Mouse (Mus musculus) erythroblast, embryonic 14.5 days (primary cell): ENCODE data around the gene Aarsd1. TPM values are rescaled to one million over a fixed set of nuclear protein-coding genes. Genes with fewer than 3 reads are reported as not detected.
"Not testable (repeated sequence)": the region's sequence is repeated elsewhere in the genome, so short reads cannot be mapped to it uniquely, and the experiment has no call there.

Source experiments
- H3K27me3 ChIP-seq: 2 replicates; pipeline ENCODE4 v1.6.1; 2012; ENCODE audit warnings: inconsistent platforms; ENCODE audit not compliant: control insufficient read depth
- H3K36me3 ChIP-seq: 2 replicates; pipeline ENCODE4 v1.6.1; 2012; ENCODE audit warnings: mild to moderate bottlenecking, inconsistent platforms; ENCODE audit not compliant: control insufficient read depth
- H3K4me1 ChIP-seq: 2 replicates; pipeline ENCODE4 v1.6.1; 2012; ENCODE audit warnings: inconsistent platforms; ENCODE audit not compliant: control insufficient read depth
- H3K4me3 ChIP-seq: replicated peaks from 2 replicates; pipeline ENCODE3; 2012; ENCODE audit warnings: moderate library complexity, mild to moderate bottlenecking, inconsistent platforms
- H3K9me3 ChIP-seq: 2 replicates; pipeline ENCODE4 v1.6.1; 2012; ENCODE audit warnings: low read length, inconsistent platforms, mixed read lengths; ENCODE audit not compliant: control insufficient read depth
- GATA1 ChIP-seq: IDR thresholded peaks from 2 replicates; pipeline ENCODE4 v1.6.1; 2012; ENCODE audit warnings: low read length, inconsistent platforms, mixed read lengths
- TAL1 ChIP-seq: IDR thresholded peaks from 3 replicates; pipeline ENCODE4 v1.6.1; 2012; ENCODE audit warnings: low read length, inconsistent platforms, mixed read lengths
- polyA plus RNA-seq: library from polyadenylated mRNA; stranded (reverse); fragments of >175 nt; gene quantifications from 2 replicates; pipeline ENCODE4 v1.2.3, GENCODE M21; 2012

The Aarsd1 gene
- polyA plus RNA-seq, result 2.9 and 3.7 TPM in 2 replicates

- Histone ChIP-seq H3K4me1 (peaks cover 30% of the 10 kb centered on the region), H3K9me3 (no peaks in the 10 kb centered on the region), H3K4me3 (peak within 1 kb of the TSS; percentile 74), H3K27me3 (no peaks in the 10 kb centered on the region), H3K36me3 (peaks cover 26% of the 10 kb centered on the region)
- TF ChIP-seq GATA1 (no peak), TAL1 (no peak)
Observed at GRCm38 (mm10) chr11:101417101-101417855, at the start of gene Aarsd1. Gene Aarsd1 (minus strand): TSS chr11:101417615.

DNA sequence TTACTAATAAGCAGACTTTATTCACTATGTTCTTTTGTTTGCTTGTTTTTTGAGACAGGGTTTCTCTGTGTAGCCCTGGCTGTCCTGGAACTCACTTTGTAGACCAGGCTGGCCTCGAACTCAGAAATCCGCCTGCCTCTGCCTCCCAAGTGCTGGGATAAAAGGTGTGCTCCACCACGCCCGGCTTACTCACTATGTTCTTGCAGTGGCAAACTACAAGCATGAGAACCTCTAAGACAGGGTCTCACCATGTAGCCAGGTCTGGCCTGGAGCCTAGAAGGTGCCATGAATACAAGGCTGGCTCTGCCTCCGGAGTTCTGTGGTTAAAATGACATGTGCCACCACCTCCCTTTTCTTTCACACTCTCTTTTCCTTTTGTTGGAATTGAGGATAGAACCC lies 49.1 kb upstream of the Aarsd1 start:
- not testable (repeated sequence) for H3K9me3 ChIP-seq, H3K36me3 ChIP-seq
- Histone ChIP-seq H3K27me3 (peaks cover 90% of the 10 kb centered on the region), H3K4me1 (peaks cover 62% of the 10 kb centered on the region), H3K4me3 (peak overlapping the region; percentile 69)

DNA sequence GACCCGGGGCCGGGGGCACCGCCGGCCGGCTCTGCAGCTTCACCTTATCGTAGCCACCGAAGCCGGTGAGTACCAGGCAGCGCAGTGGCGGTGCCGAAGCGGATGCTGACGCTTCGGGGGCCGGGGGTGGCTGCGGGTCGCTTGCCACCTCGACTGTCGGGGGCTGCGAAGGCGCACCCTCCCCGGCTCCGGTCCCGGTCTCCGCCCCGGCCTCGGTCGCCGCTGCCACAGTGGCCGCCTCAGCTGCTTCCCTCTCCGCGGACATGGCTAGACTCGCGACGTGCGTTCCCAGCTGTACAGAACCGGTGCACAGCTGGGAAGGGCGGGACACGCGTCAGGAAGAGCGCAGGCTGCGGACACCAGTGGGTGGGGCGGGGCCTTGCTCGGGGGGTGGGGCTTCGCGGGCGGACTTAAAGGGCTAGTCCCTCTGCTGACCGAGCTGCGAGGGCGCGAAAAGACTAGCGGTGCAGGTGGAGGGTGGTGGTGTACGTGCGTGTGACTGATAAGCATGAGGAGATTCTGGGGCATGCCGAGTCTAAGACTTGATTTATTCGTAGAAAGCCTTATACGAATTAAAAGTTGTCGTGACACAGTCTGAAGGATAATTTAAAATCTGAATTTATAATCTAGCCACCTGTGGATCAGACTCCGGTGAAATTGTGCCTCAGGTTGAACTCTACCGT lies 48.6 kb upstream of the Aarsd1 start, which contains the start of gene Vat1:
TSS of gene Vat1 (minus strand) at position 362 of the 683 bp plus-strand sequence.
- peaks cover 62% of the 10 kb centered on the region for H3K4me1 ChIP-seq
- no peak for TF ChIP-seq GATA1
- TF ChIP-seq TAL1, result no peak
- H3K27me3 ChIP-seq, result peaks cover 85% of the 10 kb centered on the region
- H3K9me3 ChIP-seq, result no peaks in the 10 kb centered on the region
- peak within 1 kb of the TSS; percentile 69 for H3K4me3 ChIP-seq
- H3K36me3 ChIP-seq, result peaks cover 4% of the 10 kb centered on the region; the same call in 1 of the 2 replicates

GRCm38 (mm10) chr11:101465101-101465868 lies 47.9 kb upstream of the Aarsd1 start:
- no peak for TF ChIP-seq GATA1
- Histone ChIP-seq H3K4me1 (peaks cover 62% of the 10 kb centered on the region), H3K9me3 (no peaks in the 10 kb centered on the region), H3K4me3 (peak overlapping the region; percentile 69), H3K27me3 (peaks cover 78% of the 10 kb centered on the region), H3K36me3 (peaks cover 8% of the 10 kb centered on the region)

GRCm38 (mm10) chr11:101464211-101465100 lies 47.0 kb upstream of the Aarsd1 start, which contains the start of gene Rnd2:
Gene Rnd2 (plus strand): TSS chr11:101464999.
- Histone ChIP-seq H3K4me3 (peak within 1 kb of the TSS; percentile 69), H3K9me3 (no peaks in the 10 kb centered on the region), H3K36me3 (peaks cover 15% of the 10 kb centered on the region), H3K27me3 (peaks cover 70% of the 10 kb centered on the region), H3K4me1 (peaks cover 64% of the 10 kb centered on the region)
- no peak for TF ChIP-seq TAL1
- TF ChIP-seq GATA1, result no peak

DNA sequence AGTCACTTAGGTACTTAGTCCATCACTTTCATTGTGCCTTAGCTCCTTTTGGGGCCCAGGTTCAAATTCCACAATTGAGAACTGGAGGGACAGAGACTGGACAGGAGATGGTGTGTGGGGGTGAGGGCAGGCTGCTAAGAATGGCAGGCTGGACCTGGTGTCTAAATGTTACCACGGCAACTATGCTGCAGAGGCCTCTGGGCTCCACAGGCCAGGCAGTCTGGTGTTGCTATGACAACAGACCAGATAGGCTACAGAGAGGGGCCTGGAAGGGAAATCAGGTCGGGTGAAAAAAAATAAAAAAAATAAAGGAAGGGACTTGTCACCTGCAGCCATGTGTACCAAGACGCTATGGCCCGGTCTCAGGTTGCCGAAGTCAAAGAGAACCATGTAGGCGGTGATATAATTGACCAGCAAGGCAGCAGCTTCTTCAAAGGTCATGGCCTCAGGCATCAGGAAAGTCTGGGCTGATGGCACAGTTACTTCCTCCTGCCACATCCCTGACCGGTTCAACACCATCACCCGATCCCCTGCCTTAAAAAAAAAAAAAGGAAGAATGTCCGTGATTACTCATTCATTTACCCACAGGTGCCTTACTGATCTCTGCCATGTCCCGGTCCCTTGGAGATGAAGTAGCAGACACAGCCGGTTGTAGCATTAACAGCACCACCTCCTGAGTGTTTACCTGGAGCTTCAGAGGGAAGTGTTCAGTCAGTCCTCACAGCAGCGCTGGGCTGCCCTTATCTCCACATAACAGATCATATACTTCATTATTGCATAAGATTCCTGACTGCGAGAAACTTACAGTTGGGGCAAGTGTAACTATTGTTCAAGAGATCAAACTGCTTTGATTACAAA lies 45.4 kb upstream of the Aarsd1 start:
- Histone ChIP-seq H3K4me1 (peaks cover 52% of the 10 kb centered on the region), H3K27me3 (peaks cover 53% of the 10 kb centered on the region), H3K4me3 (no peak overlapping the region), H3K36me3 (peaks cover 31% of the 10 kb centered on the region), H3K9me3 (no peaks in the 10 kb centered on the region)
- TF ChIP-seq GATA1, result no peak
- TF ChIP-seq TAL1, result no peak

DNA sequence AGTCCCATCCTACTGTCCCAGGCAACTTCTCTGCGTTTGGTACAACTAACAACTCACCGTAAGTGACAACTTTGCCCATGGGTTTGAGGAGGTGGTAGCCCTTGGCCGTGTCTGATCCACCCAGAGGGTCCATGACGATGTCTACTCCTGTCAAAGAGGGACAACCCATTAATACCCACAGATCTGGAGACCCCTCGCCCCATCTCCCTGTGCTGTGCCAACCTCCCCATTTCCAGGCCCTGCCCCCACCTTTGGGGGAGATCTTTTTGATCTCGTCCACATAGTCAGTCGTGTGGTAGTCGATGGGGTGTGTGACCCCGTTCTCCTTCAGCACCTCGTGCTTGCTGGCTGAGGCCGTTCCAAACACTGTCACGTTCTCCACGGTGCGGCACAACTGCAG lies 44.7 kb upstream of the Aarsd1 start:
- Histone ChIP-seq H3K27me3 (peaks cover 47% of the 10 kb centered on the region), H3K4me1 (peaks cover 45% of the 10 kb centered on the region), H3K36me3 (peaks cover 37% of the 10 kb centered on the region), H3K9me3 (no peaks in the 10 kb centered on the region), H3K4me3 (no peak overlapping the region)
- TF ChIP-seq TAL1 (no peak), GATA1 (no peak)

GRCm38 (mm10) chr11:101460321-101460720 lies 42.9 kb upstream of the Aarsd1 start:
- H3K4me3 ChIP-seq, result no peak overlapping the region
- H3K36me3 ChIP-seq, result peaks cover 46% of the 10 kb centered on the region
- H3K9me3 ChIP-seq, result no peaks in the 10 kb centered on the region
- peaks cover 28% of the 10 kb centered on the region for H3K27me3 ChIP-seq
- H3K4me1 ChIP-seq, result peaks cover 30% of the 10 kb centered on the region
- no peak for TF ChIP-seq GATA1
- no peak for TF ChIP-seq TAL1
